Mouse (Mus musculus) frontal cortex, adult 2 months (tissue): ENCODE measurements around the gene Gprc5a. TPM values are rescaled to one million over a fixed set of nuclear protein-coding genes. Genes with fewer than 3 reads are reported as not detected.

Experiments
- DNase-seq, 2 experiments: peaks; one replicate each; pipeline ENCODE4 v3.0.0; 2022; ENCODE audit warnings: low spot score in 1 of 2; ENCODE audit errors: extremely low spot score in 1 of 2
- polyA plus RNA-seq: library from polyadenylated mRNA; depleted of rRNA; stranded (reverse); fragments of >200 nt; gene quantifications from 2 replicates; pipeline ENCODE4 v1.2.3, GENCODE M21; 2012

The Gprc5a gene
- polyA plus RNA-seq, 1 experiment = 0.08 TPM

GRCm38 (mm10) chr6:135069856-135070255, 4.4 kb downstream of the Gprc5a start:
- no peak for DNase-seq

- no peak for DNase-seq
Observed at GRCm38 (mm10) chr6:135070347-135070746, 4.9 kb downstream of the Gprc5a start.

DNA sequence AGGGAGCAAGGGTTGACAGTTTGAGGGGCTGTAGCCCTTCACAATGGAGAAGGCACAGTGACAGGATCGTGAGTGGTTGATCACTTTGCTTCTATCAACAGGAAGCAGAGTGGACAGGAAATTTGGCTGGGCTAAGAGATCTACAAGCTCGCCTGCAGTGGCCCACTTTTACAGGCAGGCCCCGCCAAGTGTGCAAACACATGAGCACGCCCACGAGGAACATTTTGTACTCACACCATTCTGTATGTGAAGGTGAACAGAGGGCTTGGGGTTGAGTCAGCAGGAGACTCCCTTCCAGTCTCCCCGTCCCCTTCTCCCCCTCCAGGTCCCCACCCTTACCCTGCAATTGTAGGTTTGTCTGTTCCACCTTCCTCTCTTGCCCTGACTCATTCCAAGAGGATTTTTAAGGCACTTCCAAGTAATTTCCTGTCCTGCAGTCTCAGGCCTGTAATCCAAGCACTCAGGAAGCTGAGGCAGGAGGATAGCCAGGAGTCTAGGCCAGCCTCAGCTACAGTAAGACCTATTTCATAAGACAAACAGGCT, 9.0 kb downstream of the Gprc5a start:
- DNase-seq = no peak

GRCm38 (mm10) chr6:135076202-135076601, 10.8 kb downstream of the Gprc5a start:
- no peak for DNase-seq

GRCm38 (mm10) chr6:135078420-135078819, 13.0 kb downstream of the Gprc5a start:
- no peak for DNase-seq

GRCm38 (mm10) chr6:135083991-135084502, 18.6 kb downstream of the Gprc5a start:
- no peak for DNase-seq

- DNase-seq = no peak
Observed at GRCm38 (mm10) chr6:135085703-135086102, 20.3 kb downstream of the Gprc5a start.

DNA sequence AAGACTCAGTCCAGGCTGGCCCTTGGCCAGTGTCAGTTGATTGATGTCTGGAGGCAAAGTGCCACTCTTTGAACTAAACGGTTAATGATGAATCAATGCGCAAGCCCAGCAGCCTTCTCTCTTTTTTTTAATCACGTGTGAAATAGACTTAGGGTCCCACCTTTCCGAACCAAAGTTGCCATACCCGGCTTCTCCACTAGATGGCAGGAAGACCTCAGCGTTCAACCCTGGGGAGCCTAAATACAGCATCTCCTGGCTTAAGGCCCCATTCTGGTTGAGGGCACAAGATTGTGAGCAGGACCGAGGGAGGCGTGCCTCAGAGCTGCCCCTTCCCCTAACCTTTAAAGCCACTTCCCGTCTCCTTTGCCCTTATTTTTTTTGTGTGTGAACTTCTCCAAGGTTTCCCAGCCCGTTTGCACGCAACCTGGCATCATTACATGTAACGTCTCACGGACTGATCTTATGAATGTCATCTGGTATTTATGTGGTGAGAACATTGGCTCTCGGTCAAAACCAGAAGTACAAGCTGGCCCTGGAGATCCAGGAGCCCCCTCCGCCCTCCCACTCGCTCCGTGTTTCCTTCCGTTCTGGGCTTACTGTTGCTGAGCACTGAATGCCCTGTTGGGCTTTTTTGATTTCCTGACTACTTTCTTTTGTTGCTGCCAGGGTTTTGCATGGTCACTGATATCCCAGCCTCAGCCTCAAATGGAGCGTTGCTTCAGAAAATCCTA, 22.4 kb downstream of the Gprc5a start:
- peak; percentile 53 to 92 for DNase-seq

GRCm38 (mm10) chr6:135089786-135090185, 24.3 kb downstream of the Gprc5a start:
- peak in 1 of 2 experiments; percentile 67 for DNase-seq

GRCm38 (mm10) chr6:135090661-135091060, 25.2 kb downstream of the Gprc5a start:
- DNase-seq = no peak

GRCm38 (mm10) chr6:135092798-135093470, 27.5 kb downstream of the Gprc5a start:
- DNase-seq = peak; percentile 58 to 77

DNA sequence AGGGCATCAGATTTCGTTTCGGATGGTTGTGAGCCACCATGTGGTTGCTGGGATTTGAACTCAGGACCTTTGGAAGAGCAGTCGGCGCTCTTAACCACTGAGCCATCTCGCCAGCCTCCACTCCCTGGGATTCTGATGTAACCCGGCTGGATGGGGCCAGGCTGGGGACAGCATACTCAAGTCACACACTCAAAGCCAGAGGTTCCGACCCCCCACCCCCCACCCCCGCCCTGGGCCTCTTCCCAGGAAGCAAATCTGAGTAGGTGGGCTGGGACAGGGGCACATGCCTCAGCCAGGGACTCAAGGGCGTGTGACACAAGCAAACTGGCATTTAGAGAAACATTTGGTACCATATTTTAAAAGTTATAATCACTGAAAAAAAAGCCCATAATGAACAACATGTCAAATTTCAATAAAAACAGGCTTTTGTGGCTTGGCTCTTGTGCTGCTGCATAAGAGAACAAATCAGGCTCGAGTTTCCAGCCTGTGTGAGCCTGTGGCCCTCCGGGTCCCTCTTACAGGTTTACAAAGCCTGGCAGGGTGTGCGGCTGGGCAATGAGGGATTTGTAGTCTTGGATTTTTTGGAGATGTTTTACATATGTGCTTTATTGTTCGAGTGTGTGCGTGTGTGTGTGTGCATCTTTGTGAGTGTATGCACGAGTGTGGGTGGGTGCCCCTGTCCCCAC, 35.5 kb downstream of the Gprc5a start:
- DNase-seq = no peak

DNA sequence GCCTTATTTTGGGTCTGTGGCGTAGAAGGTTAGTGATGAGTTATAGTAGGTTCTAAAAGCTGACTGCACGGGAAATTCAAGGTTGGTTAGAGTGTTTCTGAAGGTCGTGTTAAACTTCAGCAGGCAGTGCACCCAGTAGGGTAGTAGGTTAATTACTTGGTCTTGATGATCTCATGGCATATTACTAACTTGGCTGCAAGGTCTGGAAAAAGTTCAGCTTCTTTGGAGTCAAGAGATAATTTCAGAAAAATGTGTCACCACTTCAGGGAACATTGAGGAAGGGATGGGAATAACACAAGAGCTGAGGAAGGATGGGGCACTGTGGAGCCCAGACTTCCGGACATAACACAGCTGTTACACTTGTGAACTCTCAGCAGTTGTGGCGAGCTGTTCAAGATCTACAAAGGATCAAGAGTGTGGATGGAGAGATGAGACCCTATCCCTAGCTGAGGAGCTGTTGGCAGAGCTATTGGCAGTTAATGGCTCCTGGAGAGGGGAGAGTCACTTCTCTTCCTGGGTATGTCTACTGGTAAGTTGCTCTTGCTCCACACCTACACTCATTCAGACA, 37.4 kb downstream of the Gprc5a start:
- no peak for DNase-seq

DNA sequence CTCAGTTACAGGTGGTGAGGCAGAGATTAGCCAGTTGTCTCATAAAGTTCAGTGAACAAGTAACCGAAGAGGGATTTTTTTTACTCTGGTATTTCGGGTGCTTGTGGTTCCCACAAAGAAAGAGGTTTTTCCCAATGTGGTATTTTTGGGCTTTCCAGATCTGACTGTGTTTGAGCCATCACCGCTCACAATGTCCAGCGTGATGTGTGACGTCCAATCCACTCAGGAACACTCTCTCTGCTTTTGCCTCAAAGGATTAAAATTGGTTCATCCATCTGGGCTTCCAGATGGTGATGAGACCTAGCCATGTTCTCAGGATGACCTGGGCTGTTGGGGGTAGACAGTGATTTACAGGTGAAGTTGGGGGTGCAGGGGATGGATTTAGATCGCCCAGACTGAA, 41.6 kb downstream of the Gprc5a start:
- DNase-seq = peak in 1 of 2 experiments; percentile 36

DNA sequence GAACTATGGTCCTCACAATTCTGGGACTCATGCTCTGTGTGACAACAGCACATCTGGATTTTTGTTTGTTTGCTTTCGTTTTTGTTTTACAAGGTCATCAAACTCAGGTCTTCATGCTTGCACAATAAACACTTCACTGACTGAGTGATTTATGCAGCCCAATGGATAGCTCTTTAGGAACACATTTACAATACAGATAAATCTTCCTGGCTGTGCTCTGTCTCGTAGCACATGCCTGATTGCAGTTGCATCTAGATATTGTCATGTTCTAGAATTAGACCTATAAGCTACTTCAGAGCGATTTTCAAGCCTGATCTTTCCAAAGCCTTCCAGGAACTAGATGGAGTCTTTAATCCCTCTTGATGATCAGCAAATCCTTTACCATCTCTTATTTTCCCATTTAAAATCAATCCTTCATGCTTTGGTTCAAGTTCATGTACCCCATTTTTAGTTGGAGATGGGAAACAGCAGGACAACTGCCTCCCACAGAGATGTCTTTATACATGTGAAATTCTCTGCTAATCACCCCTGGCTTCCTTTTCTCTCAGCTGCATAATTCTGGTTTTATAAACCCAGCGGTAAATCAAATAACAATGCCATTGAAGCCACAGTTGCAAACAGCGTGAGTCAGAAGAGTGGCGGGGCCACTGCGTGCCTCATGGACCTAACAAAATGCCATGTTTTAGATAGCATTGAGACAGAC, 47.1 kb downstream of the Gprc5a start:
- no peak for DNase-seq

DNA sequence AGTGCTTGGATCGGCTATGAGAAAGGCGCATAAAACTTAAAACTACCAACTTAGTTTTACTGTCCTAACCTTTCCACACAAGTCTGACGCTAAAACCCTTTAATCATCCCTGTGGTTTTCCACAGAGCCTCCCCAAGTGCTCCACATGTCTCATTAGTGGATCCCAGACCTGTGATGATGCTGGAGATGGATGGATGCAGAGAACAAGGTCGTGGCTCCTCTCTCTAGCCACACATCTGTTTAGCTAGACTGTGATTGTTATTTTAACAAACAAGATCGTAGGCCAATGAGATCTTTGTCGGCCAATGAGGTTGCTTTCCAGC, 47.6 kb downstream of the Gprc5a start:
- no peak for DNase-seq

DNA sequence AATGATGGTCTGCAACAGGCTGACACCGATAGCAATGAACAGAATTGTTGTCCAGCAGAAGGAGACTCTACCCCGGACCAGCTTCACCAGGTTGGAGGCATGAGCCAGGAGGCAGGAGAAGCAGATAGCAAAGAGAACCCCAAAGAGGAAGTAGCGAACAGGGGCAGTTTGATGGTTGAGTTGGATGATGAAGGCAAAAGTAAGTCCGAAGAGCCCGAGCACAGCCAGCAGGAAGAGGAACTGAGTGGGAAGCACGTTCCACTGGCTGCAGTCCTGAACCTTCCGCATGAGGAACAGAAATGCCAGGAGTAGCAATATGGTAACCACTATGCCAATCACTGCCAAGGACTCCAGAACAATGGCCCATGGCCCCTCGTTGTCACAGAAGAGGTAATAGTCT, 51.0 kb downstream of the Gprc5a start:
- no peak for DNase-seq

DNA sequence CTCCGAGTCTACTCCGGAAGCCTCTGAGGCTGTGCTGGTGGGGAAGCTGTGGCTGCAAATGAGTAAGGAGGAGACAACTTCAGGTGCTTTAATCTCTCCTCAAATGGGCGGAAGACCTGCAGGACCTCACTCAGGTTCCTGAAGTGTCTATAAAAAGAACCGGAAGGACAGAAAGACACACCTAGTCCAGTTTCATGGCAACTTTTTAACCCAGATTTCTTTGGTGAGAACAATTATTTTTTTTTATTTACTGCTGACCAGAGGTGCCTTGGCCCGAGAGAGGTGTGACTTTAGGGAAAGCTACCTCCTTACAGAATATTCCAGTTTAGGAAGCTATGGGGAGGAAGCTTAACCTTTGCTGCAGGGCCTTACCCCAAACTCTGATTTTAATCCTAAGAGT, 52.7 kb downstream of the Gprc5a start, which contains the start of gene Gprc5d:
Gprc5d (minus strand) TSS at position 101 of the 400 bp plus-strand sequence.
- DNase-seq = no peak

- no peak for DNase-seq
Observed at GRCm38 (mm10) chr6:135124755-135125380, 59.4 kb downstream of the Gprc5a start.

DNA sequence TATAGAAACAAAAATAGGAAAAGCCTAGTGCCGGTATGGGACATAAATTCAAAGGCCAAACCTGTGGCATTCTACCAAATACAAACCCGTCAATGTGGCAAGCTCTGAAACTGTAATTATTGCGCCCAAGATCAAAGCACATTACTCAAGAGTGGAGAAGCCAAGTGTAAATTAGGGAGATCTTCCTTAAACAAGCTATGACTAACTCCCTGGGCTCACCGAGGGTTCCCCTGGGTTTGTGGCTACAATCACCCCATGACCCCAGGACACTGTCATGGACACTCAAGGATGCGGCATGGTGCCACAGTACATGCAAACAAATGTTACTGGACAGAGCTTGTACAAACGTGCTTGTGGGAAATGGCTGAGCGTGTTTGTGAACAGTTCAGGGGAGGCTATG, 67.6 kb downstream of the Gprc5a start:
- no peak for DNase-seq
